In the genomic region with DNA sequence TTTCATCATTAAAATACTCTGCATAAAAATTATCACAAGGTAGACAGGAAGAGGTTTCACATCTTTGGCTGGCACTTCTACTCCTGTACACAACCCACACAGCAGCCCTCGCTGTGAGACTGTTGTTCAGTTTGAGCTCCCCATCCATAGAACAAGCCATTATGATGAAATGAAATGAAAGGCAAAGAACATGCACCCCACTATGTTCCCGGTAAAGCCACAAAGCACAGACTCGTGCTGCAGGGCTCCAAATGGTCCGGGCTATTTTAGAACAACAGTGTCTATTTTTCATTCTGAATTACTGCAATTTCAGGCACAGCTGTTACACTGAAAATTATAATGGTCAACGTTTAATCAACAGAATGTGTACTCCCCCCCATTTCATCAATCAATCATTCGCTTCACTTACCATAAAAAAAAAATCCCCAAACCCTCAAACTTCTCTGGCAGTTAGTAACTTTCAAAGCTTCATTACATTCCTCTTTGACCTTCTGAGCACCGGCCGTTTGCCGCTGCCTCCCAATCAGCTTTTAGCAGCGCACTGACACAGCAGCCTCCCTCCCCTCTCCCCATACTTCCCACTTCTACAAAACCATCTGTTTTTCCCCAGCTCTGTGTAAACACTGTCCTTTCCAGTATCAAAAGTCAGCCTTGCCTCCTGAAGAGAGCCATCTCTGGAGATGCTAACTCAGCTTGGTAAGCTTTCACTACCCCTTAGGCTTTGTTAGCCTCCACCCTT, we compare ENCODE assay signal across 24 mouse cellular contexts.
DNase-seq lines count a peak whose midpoint lies in the region; ATAC-seq and TF ChIP-seq lines count a peak whose summit lies in the region.
"Had no signal": no experiment of that assay in that cellular context is flagged by ENCODE, and none has a peak within 500 bp of the region (broad histone marks: within the 10 kb centered on the region; RNA-seq: fewer than 3 reads in every experiment).

No protein-coding gene starts in this region.

- no peaks in the 10 kb centered on the region for H3K9me3 ChIP-seq in kidney, postnatal 0 days (replicated peaks; ENCODE audit: low read length)
- H3K9me3 ChIP-seq in limb, embryonic 13.5 days = no peaks in the 10 kb centered on the region
- no peaks in the 10 kb centered on the region for H3K9me3 ChIP-seq in limb, embryonic 10.5 days (replicated peaks)
- H3K9me3 ChIP-seq in forebrain, embryonic 16.5 days (ENCODE audit: control insufficient read depth, low read length) = no peaks in the 10 kb centered on the region
- H3K9me3 ChIP-seq: embryonic facial prominence, embryonic 15.5 days; heart, embryonic 10.5 days; hindbrain, embryonic 13.5 days; midbrain, embryonic 13.5 days had no signal

- H3K9ac ChIP-seq in kidney, postnatal 0 days (ENCODE audit: low read depth, low read length) = no peak overlapping the region
- H3K9ac ChIP-seq in limb, embryonic 13.5 days = no peak overlapping the region
- H3K9ac ChIP-seq in forebrain, embryonic 16.5 days (replicated peaks; ENCODE audit: low read depth, low read length) = no peak overlapping the region
- H3K9ac ChIP-seq: embryonic facial prominence, embryonic 15.5 days; hindbrain, embryonic 13.5 days; midbrain, embryonic 13.5 days had no signal

- WGBS in kidney, postnatal 0 days = 27% methylated on average over 10 of the region's 10 CpGs
- 33% methylated on average over 10 of the region's 10 CpGs for WGBS in limb, embryonic 13.5 days
- WGBS in limb, embryonic 10.5 days = 44% methylated on average over 10 of the region's 10 CpGs
- WGBS in forebrain, embryonic 16.5 days = 20% methylated on average over 10 of the region's 10 CpGs

- no peaks in the 10 kb centered on the region for H3K36me3 ChIP-seq in kidney, postnatal 0 days (ENCODE audit: insufficient read depth, low read length)
- no peaks in the 10 kb centered on the region for H3K36me3 ChIP-seq in limb, embryonic 13.5 days
- H3K36me3 ChIP-seq in limb, embryonic 10.5 days = no peaks in the 10 kb centered on the region
- H3K36me3 ChIP-seq in forebrain, embryonic 16.5 days (ENCODE audit: control insufficient read depth, insufficient read depth) = no peaks in the 10 kb centered on the region
- H3K36me3 ChIP-seq: embryonic facial prominence, embryonic 15.5 days; G1E; heart, embryonic 10.5 days; hindbrain, embryonic 13.5 days; midbrain, embryonic 13.5 days had no signal

- ATAC-seq in kidney, postnatal 0 days (replicated peaks; ENCODE audit: low FRiP score, low read depth) = no peak
- no peak for ATAC-seq in limb, embryonic 13.5 days (ENCODE audit: low FRiP score, low read depth)
- ATAC-seq in forebrain, embryonic 16.5 days = peak; percentile 86
- ATAC-seq: CD4-positive, CD25-positive, alpha-beta regulatory T cell, adult 4 months; intestine, embryonic 16.5 days; midbrain, embryonic 13.5 days had no signal

- TF ChIP-seq CTCF in kidney, postnatal 0 days (IDR thresholded peaks at IDR 0.05; ENCODE audit: low read depth) = no peak

- DNase-seq in embryo, embryonic 10.5 days (ENCODE audit: low spot score) = peak; percentile 33
- DNase-seq in embryo, embryonic 10 days (ENCODE audit: low spot score) = no peak
- DNase-seq in kidney, postnatal 0 days (ENCODE audit: low spot score) = peak; percentile 64
- DNase-seq in kidney, postnatal 25 days = no peak
- no peak for DNase-seq in limb, embryonic 10.5 days (ENCODE audit: low spot score)
- no peak for DNase-seq in T-cell, adult 2 months (ENCODE audit: low spot score)
- DNase-seq: adrenal gland, adult 2 months; cerebellum, adult 11-12 months; cerebellum, postnatal 36 days; gastrocnemius, postnatal 36 days; heart, postnatal 10 days; lung, adult 2 months; right cerebral cortex, adult 18-20 months had no signal

- no peak overlapping the region for H3K4me3 ChIP-seq in kidney, postnatal 0 days (replicated peaks; ENCODE audit: low read depth, low read length)
- H3K4me3 ChIP-seq in limb, embryonic 13.5 days = no peak overlapping the region
- H3K4me3 ChIP-seq in limb, embryonic 10.5 days = no peak overlapping the region
- H3K4me3 ChIP-seq in forebrain, embryonic 16.5 days (replicated peaks; ENCODE audit: low read length) = no peak overlapping the region
- H3K4me3 ChIP-seq: embryonic facial prominence, embryonic 15.5 days; heart, embryonic 10.5 days; hindbrain, embryonic 13.5 days; midbrain, embryonic 13.5 days had no signal

- H3K27me3 ChIP-seq in kidney, postnatal 0 days (ENCODE audit: insufficient read depth, low read length) = no peaks in the 10 kb centered on the region
- H3K27me3 ChIP-seq in limb, embryonic 13.5 days = no peaks in the 10 kb centered on the region
- no peaks in the 10 kb centered on the region for H3K27me3 ChIP-seq in limb, embryonic 10.5 days (ENCODE audit: low read depth, poor library complexity, severe bottlenecking)
- H3K27me3 ChIP-seq in forebrain, embryonic 16.5 days (replicated peaks; ENCODE audit: control insufficient read depth, insufficient read depth, low read length) = no peaks in the 10 kb centered on the region
- H3K27me3 ChIP-seq: embryonic facial prominence, embryonic 15.5 days; hindbrain, embryonic 13.5 days; midbrain, embryonic 13.5 days had no signal

- H3K27ac ChIP-seq in kidney, postnatal 0 days = no peak overlapping the region
- H3K27ac ChIP-seq in limb, embryonic 13.5 days = no peak overlapping the region
- H3K27ac ChIP-seq in limb, embryonic 10.5 days = no peak overlapping the region
- H3K27ac ChIP-seq in forebrain, embryonic 16.5 days (ENCODE audit: low read length) = peak overlapping the region; percentile 34; the same call in 1 of the 2 replicates
- H3K27ac ChIP-seq: embryonic facial prominence, embryonic 15.5 days; heart, embryonic 10.5 days; hindbrain, embryonic 13.5 days; macrophage; midbrain, embryonic 13.5 days had no signal

- 0 out of 2 replicates have a peak overlapping the region, but pooled peaks have one; percentile 14 for H3K4me2 ChIP-seq in kidney, postnatal 0 days (ENCODE audit: low read length)
- H3K4me2 ChIP-seq in limb, embryonic 13.5 days (replicated peaks) = peak overlapping the region; percentile 9; the same call in 1 of the 2 replicates
- H3K4me2 ChIP-seq in forebrain, embryonic 16.5 days (ENCODE audit: low read length) = no peak overlapping the region
- H3K4me2 ChIP-seq: embryonic facial prominence, embryonic 15.5 days; hindbrain, embryonic 13.5 days; liver, embryonic 11.5 days; midbrain, embryonic 13.5 days had no signal

- no peaks in the 10 kb centered on the region for H3K4me1 ChIP-seq in kidney, postnatal 0 days (replicated peaks; ENCODE audit: insufficient read depth, low read length)
- no peaks in the 10 kb centered on the region for H3K4me1 ChIP-seq in limb, embryonic 13.5 days
- H3K4me1 ChIP-seq in limb, embryonic 10.5 days = 0 out of 2 replicates have a peak, but pooled peaks cover 4% of the 10 kb centered on the region
- H3K4me1 ChIP-seq in forebrain, embryonic 16.5 days (replicated peaks; ENCODE audit: control insufficient read depth, insufficient read depth, low read length) = peaks cover 6% of the 10 kb centered on the region; the same call in 1 of the 2 replicates
- H3K4me1 ChIP-seq: embryonic facial prominence, embryonic 15.5 days; heart, embryonic 10.5 days; midbrain, embryonic 13.5 days had no signal

Comparison
In these comparisons a context has a peak if more than half of its experiments do, and no peak if none do; other contexts are left out.
1. DNase-seq: peak in embryo, embryonic 10.5 days (single experiment) and kidney, postnatal 0 days (single experiment); none in embryo, embryonic 10 days (single experiment), kidney, postnatal 25 days (0 of 2), limb, embryonic 10.5 days (single experiment) and T-cell, adult 2 months (single experiment).